Mouse (Mus musculus) urinary bladder, postnatal 0 days (tissue): ENCODE measurements around the gene Olfr1451. TPM values are rescaled to one million over a fixed set of nuclear protein-coding genes. Genes with fewer than 3 reads are reported as not detected.

Source experiments
- polyA plus RNA-seq: library from polyadenylated mRNA; unstranded; fragments of >200 nt; fragmentation: Nextera tagmentation; extraction: Ambion mirVana; gene quantifications from 2 replicates; pipeline ENCODE4 v1.2.1, GENCODE M21; 2015

Gene Olfr1451
- not detected in 2 replicates for polyA plus RNA-seq

GRCm38 (mm10) chr19:12994714-12995113, at the start of gene Olfr1451:
Gene Olfr1451 (plus strand): TSS chr19:12995014.

GRCm38 (mm10) chr19:12949958-12950357, 44.9 kb upstream of the Olfr1451 start, which contains the start of gene Olfr1450:
Gene Olfr1450 (plus strand): TSS chr19:12950258.

GRCm38 (mm10) chr19:13028227-13028626, 33.4 kb downstream of the Olfr1451 start, which contains the start of gene Olfr1453:
Gene Olfr1453 (minus strand): TSS chr19:13028327.

Other genes with a start within 250 kb of the Olfr1451 start
- 0.70 and 1.2 TPM in 2 replicates for gene Cntf, start 229.4 kb upstream of the Olfr1451 start, polyA plus RNA-seq
- 8.7 and 10.9 TPM in 2 replicates for gene Zfp91, start 198.9 kb upstream of the Olfr1451 start, polyA plus RNA-seq
- gene Lpxn, start 198.8 kb upstream of the Olfr1451 start, polyA plus RNA-seq, result 1.9 and 4.2 TPM in 2 replicates
- not detected in 2 replicates for gene Gm5244, start 148.3 kb upstream of the Olfr1451 start, polyA plus RNA-seq
- gene Olfr1444, start 137.7 kb upstream of the Olfr1451 start, polyA plus RNA-seq, result not detected in 2 replicates
- gene Olfr1445, start 111.2 kb upstream of the Olfr1451 start, polyA plus RNA-seq, result not detected in 2 replicates
- not detected in 2 replicates for gene Olfr1446, start 101.5 kb upstream of the Olfr1451 start, polyA plus RNA-seq
- not detected in 2 replicates for gene Olfr1447, start 91.3 kb upstream of the Olfr1451 start, polyA plus RNA-seq
- gene Olfr1448, start 70.6 kb upstream of the Olfr1451 start, polyA plus RNA-seq, result not detected in 2 replicates
- not detected in 2 replicates for gene Olfr1449, start 64.2 kb upstream of the Olfr1451 start, polyA plus RNA-seq
- not detected in 2 replicates for gene Olfr1450, start 44.8 kb upstream of the Olfr1451 start, polyA plus RNA-seq
- not detected in 2 replicates for gene Olfr1453, start 33.3 kb downstream of the Olfr1451 start, polyA plus RNA-seq
- not detected in 2 replicates for gene Olfr1454, start 65.6 kb downstream of the Olfr1451 start, polyA plus RNA-seq
- not detected in 2 replicates for gene Olfr1457, start 102.9 kb downstream of the Olfr1451 start, polyA plus RNA-seq
- gene Olfr1458, start 111.8 kb downstream of the Olfr1451 start, polyA plus RNA-seq, result not detected in 2 replicates
- not detected in 2 replicates for gene Olfr1459, start 154.5 kb downstream of the Olfr1451 start, polyA plus RNA-seq
- not detected in 2 replicates for gene Olfr1461, start 168.0 kb downstream of the Olfr1451 start, polyA plus RNA-seq
- gene Olfr1462, start 190.7 kb downstream of the Olfr1451 start, polyA plus RNA-seq, result not detected in 2 replicates
- not detected in 2 replicates for gene Olfr1463, start 236.3 kb downstream of the Olfr1451 start, polyA plus RNA-seq